Mouse (Mus musculus): ENCODE measurements around the gene Rprd1b. TPM values are rescaled to one million over a fixed set of nuclear protein-coding genes. Genes with fewer than 3 reads are reported as not detected.

Rprd1b gene
- total RNA-seq, 2 experiments from 2014 or later, result 30.2 to 31.9 TPM

GRCm38 (mm10) chr2:158145528-158146065 lies 117.3 kb downstream of the Rprd1b start:
- Histone ChIP-seq H3K4me3 (peak overlapping the region; percentile 81), H3K27ac (peak overlapping the region; percentile 95)
- intact Hi-C loops (cut with DNase I), result loop anchor here (1.0 kb wide), 2 partner anchors 38 to 97 kb away; no protein-coding TSS in a partner anchor
- peak; percentile 18 for DNase-seq
- TF ChIP-seq CTCF (IDR thresholded peaks at IDR 0.05), result no peak

- peak; percentile 90; the same call in 1 of the 2 replicates for TF ChIP-seq CTCF (IDR thresholded peaks at IDR 0.05)
- Histone ChIP-seq H3K4me3 (peak within 1 kb of the TSS; percentile 81), H3K27ac (peak within 1 kb of the TSS; percentile 95)
- intact Hi-C loops (cut with DNase I), result loop anchor here (1.0 kb wide), 1 partner anchor 98 kb away; no protein-coding TSS in a partner anchor
- peak; percentile 97 for DNase-seq
Observed at GRCm38 (mm10) chr2:158146223-158146622, 117.9 kb downstream of the Rprd1b start, which contains the start of gene Tgm2. Gene Tgm2, minus strand, starts transcription at chr2:158146436.

- intact Hi-C loops (cut with DNase I), result loop anchor here (1.0 kb wide), 1 partner anchor 99 kb away; no protein-coding TSS in a partner anchor
- H3K27ac ChIP-seq, result no peak overlapping the region
- H3K4me3 ChIP-seq, result no peak overlapping the region
- peak; percentile 16 for DNase-seq
- TF ChIP-seq CTCF (IDR thresholded peaks at IDR 0.05), result no peak
Observed at GRCm38 (mm10) chr2:158146971-158147370, 118.7 kb downstream of the Rprd1b start.

- Histone ChIP-seq H3K27ac (no peak overlapping the region), H3K4me3 (no peak overlapping the region)
- intact Hi-C loops (cut with DNase I), result loop anchor here (5.0 kb wide), 1 partner anchor 51 kb away; no protein-coding TSS in a partner anchor
- DNase-seq, result no peak
- peak; percentile 43 for TF ChIP-seq CTCF (IDR thresholded peaks at IDR 0.05)
Observed at GRCm38 (mm10) chr2:158151077-158151476, 122.8 kb downstream of the Rprd1b start.

GRCm38 (mm10) chr2:158152685-158153309 lies 124.5 kb downstream of the Rprd1b start:
- TF ChIP-seq CTCF (IDR thresholded peaks at IDR 0.05), result no peak
- intact Hi-C loops (cut with DNase I), result loop anchor here (5.0 kb wide), 1 partner anchor 50 kb away; no protein-coding TSS in a partner anchor

GRCm38 (mm10) chr2:158153728-158154343 lies 125.5 kb downstream of the Rprd1b start:
- H3K4me3 ChIP-seq, result peak overlapping the region; percentile 57
- peak overlapping the region; percentile 32; the same call in 1 of the 2 replicates for H3K27ac ChIP-seq
- DNase-seq, result peak; percentile 29
- intact Hi-C loops (cut with DNase I), result loop anchor here (5.0 kb wide), 1 partner anchor 48 kb away; no protein-coding TSS in a partner anchor
- TF ChIP-seq CTCF (IDR thresholded peaks at IDR 0.05), result no peak

More at GRCm38 (mm10) chr2:158152685-158153309, 124.5 kb downstream of the Rprd1b start:
- Histone ChIP-seq H3K27ac (no peak overlapping the region), H3K4me3 (no peak overlapping the region)
- no peak for DNase-seq

GRCm38 (mm10) chr2:158154641-158155040 lies 126.3 kb downstream of the Rprd1b start:
- DNase-seq, result peak; percentile 51
- no peak for TF ChIP-seq CTCF (IDR thresholded peaks at IDR 0.05)
- Histone ChIP-seq H3K27ac (no peak overlapping the region), H3K4me3 (no peak overlapping the region)
- intact Hi-C loops (cut with DNase I), result loop anchor here (5.0 kb wide), 1 partner anchor 48 kb away; no protein-coding TSS in a partner anchor

- TF ChIP-seq CTCF (IDR thresholded peaks at IDR 0.05), result no peak
- intact Hi-C loops (cut with DNase I), result no loop called here
- Histone ChIP-seq H3K27ac (no peak overlapping the region), H3K4me3 (no peak overlapping the region)
- no peak for DNase-seq
Observed at GRCm38 (mm10) chr2:158155101-158155500, 126.8 kb downstream of the Rprd1b start.

- no peak overlapping the region for H3K4me3 ChIP-seq
- no peak for DNase-seq
- no peak for TF ChIP-seq CTCF (IDR thresholded peaks at IDR 0.05)
- intact Hi-C loops (cut with DNase I), result no loop called here
- no peak overlapping the region for H3K27ac ChIP-seq
Observed at GRCm38 (mm10) chr2:158155615-158156014, 127.3 kb downstream of the Rprd1b start.

GRCm38 (mm10) chr2:158156487-158156886 lies 128.2 kb downstream of the Rprd1b start:
- intact Hi-C loops (cut with DNase I), result no loop called here
- no peak for DNase-seq
- Histone ChIP-seq H3K27ac (no peak overlapping the region), H3K4me3 (no peak overlapping the region)
- no peak for TF ChIP-seq CTCF (IDR thresholded peaks at IDR 0.05)

GRCm38 (mm10) chr2:158157654-158158053 lies 129.4 kb downstream of the Rprd1b start:
- no peak overlapping the region for H3K27ac ChIP-seq

GRCm38 (mm10) chr2:158159376-158160235 lies 131.3 kb downstream of the Rprd1b start:
- Histone ChIP-seq H3K27ac (peak overlapping the region; percentile 70), H3K4me3 (peak overlapping the region; percentile 56)
- DNase-seq, result peak; percentile 24
- no peak for TF ChIP-seq CTCF (IDR thresholded peaks at IDR 0.05)
- intact Hi-C loops (cut with DNase I), result no loop called here

More at GRCm38 (mm10) chr2:158157654-158158053, 129.4 kb downstream of the Rprd1b start:
- DNase-seq, result no peak
- intact Hi-C loops (cut with DNase I), result no loop called here
- no peak for TF ChIP-seq CTCF (IDR thresholded peaks at IDR 0.05)
- H3K4me3 ChIP-seq, result no peak overlapping the region

All from gastrocnemius, adult 2 months (tissue).